Mouse (Mus musculus) liver, adult (tissue): ENCODE results near the gene Bcas3.

Experiments used
- GATA4 ChIP-seq: IDR thresholded peaks from 2 replicates; pipeline ENCODE4 v1.6.1; 2014; ENCODE audit warnings: mild to moderate bottlenecking, low read length; ENCODE audit not compliant: insufficient replicate concordance

The Bcas3 gene

GRCm38 (mm10) chr11:85412319-85412718 is 59.4 kb downstream of the Bcas3 start:
- no peak for TF ChIP-seq GATA4

GRCm38 (mm10) chr11:85414476-85414875 is 61.5 kb downstream of the Bcas3 start:
- TF ChIP-seq GATA4 = no peak

- TF ChIP-seq GATA4 = no peak
Observed at GRCm38 (mm10) chr11:85427353-85427752, 74.4 kb downstream of the Bcas3 start.

GRCm38 (mm10) chr11:85428227-85428626 is 75.3 kb downstream of the Bcas3 start:
- TF ChIP-seq GATA4 = peak; percentile 21; the same call in 1 of the 2 replicates

GRCm38 (mm10) chr11:85430743-85431448 is 77.9 kb downstream of the Bcas3 start:
- no peak for TF ChIP-seq GATA4

- no peak for TF ChIP-seq GATA4
Observed at GRCm38 (mm10) chr11:85447375-85447774, 94.4 kb downstream of the Bcas3 start.

GRCm38 (mm10) chr11:85453598-85454304 is 100.8 kb downstream of the Bcas3 start:
- TF ChIP-seq GATA4 = no peak

GRCm38 (mm10) chr11:85454305-85454682 is 101.3 kb downstream of the Bcas3 start:
- TF ChIP-seq GATA4 = peak; percentile 56; the same call in 1 of the 2 replicates

GRCm38 (mm10) chr11:85461536-85461935 is 108.6 kb downstream of the Bcas3 start:
- no peak for TF ChIP-seq GATA4

GRCm38 (mm10) chr11:85469526-85469925 is 116.6 kb downstream of the Bcas3 start:
- TF ChIP-seq GATA4 = no peak

- TF ChIP-seq GATA4 = no peak
Observed at GRCm38 (mm10) chr11:85470508-85470907, 117.5 kb downstream of the Bcas3 start.

GRCm38 (mm10) chr11:85474326-85474725 is 121.4 kb downstream of the Bcas3 start:
- TF ChIP-seq GATA4 = no peak; the same call in 1 of the 2 replicates

GRCm38 (mm10) chr11:85482737-85483467 is 129.9 kb downstream of the Bcas3 start:
- TF ChIP-seq GATA4 = no peak

GRCm38 (mm10) chr11:85485197-85485940 is 132.4 kb downstream of the Bcas3 start:
- TF ChIP-seq GATA4 = no peak

- TF ChIP-seq GATA4 = no peak
Observed at GRCm38 (mm10) chr11:85487501-85487900, 134.5 kb downstream of the Bcas3 start.
